23 mouse cellular contexts compared by ENCODE assay signal in the genomic region with DNA sequence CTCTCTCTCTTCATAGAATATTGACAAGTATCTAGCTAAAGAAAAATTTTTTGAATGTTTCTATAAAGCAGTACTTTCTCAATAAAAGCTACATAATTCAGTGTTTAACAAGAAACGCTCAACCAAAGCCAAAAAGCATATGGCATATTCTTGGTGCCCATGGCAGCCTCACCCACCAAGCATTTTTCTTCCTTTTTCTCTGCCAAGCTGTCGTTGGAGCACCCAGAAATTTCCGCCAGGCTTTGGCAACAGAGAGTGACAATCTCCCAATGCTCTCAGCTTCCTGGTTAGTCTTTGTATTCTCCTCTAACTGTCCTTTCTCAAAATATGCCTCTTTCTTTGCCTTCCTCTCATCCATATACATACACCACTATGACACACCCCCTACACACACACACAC.
DNase-seq lines count a peak whose midpoint lies in the region; ATAC-seq and TF ChIP-seq lines count a peak whose summit lies in the region.
"Had no signal": no experiment of that assay in that cellular context is flagged by ENCODE, and none has a peak within 500 bp of the region (broad histone marks: within the 10 kb centered on the region; RNA-seq: fewer than 3 reads in every experiment).

No protein-coding gene starts in this region.

- peak; percentile 65 for ATAC-seq in forebrain, postnatal 0 days
- no peak for ATAC-seq in forebrain, embryonic 13.5 days
- ATAC-seq: midbrain, embryonic 15.5 days had no signal

- no peak for TF ChIP-seq CTCF in forebrain, postnatal 0 days (IDR thresholded peaks at IDR 0.05; ENCODE audit: low read depth)

- 54% methylated on average over 3 of the region's 3 CpGs for WGBS in forebrain, postnatal 0 days
- 84% methylated on average over 3 of the region's 3 CpGs for WGBS in forebrain, embryonic 13.5 days

- no peak overlapping the region for H3K4me3 ChIP-seq in forebrain, postnatal 0 days (ENCODE audit: low read depth, low read length)
- no peak overlapping the region for H3K4me3 ChIP-seq in forebrain, embryonic 13.5 days
- H3K4me3 ChIP-seq: hindbrain, embryonic 12.5 days; left cerebral cortex, adult 2 months; midbrain, embryonic 15.5 days; myocyte; neural tube, embryonic 15.5 days had no signal

- no peaks in the 10 kb centered on the region for H3K36me3 ChIP-seq in forebrain, postnatal 0 days (ENCODE audit: insufficient read depth)
- no peaks in the 10 kb centered on the region for H3K36me3 ChIP-seq in forebrain, embryonic 13.5 days (ENCODE audit: poor library complexity, severe bottlenecking)
- H3K36me3 ChIP-seq: hindbrain, embryonic 12.5 days; midbrain, embryonic 15.5 days; neural tube, embryonic 15.5 days had no signal

- H3K9me3 ChIP-seq in forebrain, postnatal 0 days (ENCODE audit: low read length) = 0 out of 2 replicates have a peak, but pooled peaks cover 4% of the 10 kb centered on the region
- no peaks in the 10 kb centered on the region for H3K9me3 ChIP-seq in forebrain, embryonic 13.5 days (replicated peaks)
- H3K9me3 ChIP-seq: hindbrain, embryonic 12.5 days; midbrain, embryonic 15.5 days; neural tube, embryonic 15.5 days had no signal

- no peaks in the 10 kb centered on the region for H3K4me1 ChIP-seq in forebrain, postnatal 0 days (ENCODE audit: insufficient read depth)
- H3K4me1 ChIP-seq in forebrain, embryonic 13.5 days = no peaks in the 10 kb centered on the region
- H3K4me1 ChIP-seq: hindbrain, embryonic 12.5 days; midbrain, embryonic 15.5 days; neural tube, embryonic 15.5 days had no signal

- no peak overlapping the region for H3K9ac ChIP-seq in forebrain, postnatal 0 days
- no peak overlapping the region for H3K9ac ChIP-seq in forebrain, embryonic 13.5 days
- H3K9ac ChIP-seq: hindbrain, embryonic 12.5 days; midbrain, embryonic 15.5 days; neural tube, embryonic 15.5 days had no signal

- no peak overlapping the region for H3K4me2 ChIP-seq in forebrain, postnatal 0 days (ENCODE audit: low read depth)
- no peak overlapping the region for H3K4me2 ChIP-seq in forebrain, embryonic 13.5 days
- H3K4me2 ChIP-seq: hindbrain, embryonic 12.5 days; liver, embryonic 11.5 days; midbrain, embryonic 15.5 days; neural tube, embryonic 15.5 days had no signal

- no peaks in the 10 kb centered on the region for H3K27me3 ChIP-seq in forebrain, postnatal 0 days (ENCODE audit: insufficient read depth, low read length)
- no peaks in the 10 kb centered on the region for H3K27me3 ChIP-seq in forebrain, embryonic 13.5 days
- H3K27me3 ChIP-seq: hindbrain, embryonic 12.5 days; midbrain, embryonic 15.5 days; neural tube, embryonic 15.5 days had no signal

- peak; percentile 76 for DNase-seq in forebrain, postnatal 0 days
- peak; percentile 6 to 11 for DNase-seq in frontal cortex, postnatal 36 days (ENCODE audit: low spot score in 2 of 2)
- DNase-seq in layer of hippocampus, postnatal 14 days (ENCODE audit: low spot score in 2 of 2) = peak; percentile 18 to 58
- DNase-seq in right cerebral cortex, postnatal 4 days = peak; percentile 9
- no peak for DNase-seq in lung, postnatal 25 days (ENCODE audit: low spot score)
- no peak for DNase-seq in urinary bladder, postnatal 4 days (ENCODE audit: low spot score in 2 of 2)
- DNase-seq: adrenal gland, postnatal 36 days; B cell, adult 2 months; cerebellum, adult 9-11 months; embryo, embryonic 11 days; heart, postnatal 10 days; kidney, adult 2 months; kidney, postnatal 14 days; lung, adult 18-20 months; lung, postnatal 36 days; thymus, postnatal 36 days had no signal

- H3K27ac ChIP-seq in forebrain, postnatal 0 days (ENCODE audit: low read depth, low read length) = no peak overlapping the region
- H3K27ac ChIP-seq in forebrain, embryonic 13.5 days = no peak overlapping the region
- H3K27ac ChIP-seq: hindbrain, embryonic 12.5 days; left cerebral cortex, adult 2 months; midbrain, embryonic 15.5 days; neural tube, embryonic 15.5 days had no signal

Comparison
In these comparisons a context has a peak if more than half of its experiments do, and no peak if none do; other contexts are left out.
1. DNase-seq: peak in forebrain, postnatal 0 days (single experiment), frontal cortex, postnatal 36 days (2 of 2), layer of hippocampus, postnatal 14 days (2 of 2) and right cerebral cortex, postnatal 4 days (single experiment); none in lung, postnatal 25 days (single experiment) and urinary bladder, postnatal 4 days (0 of 2).